Mouse (Mus musculus) frontal cortex, postnatal 14 days (tissue): ENCODE data around the gene Zfp36l1.

Source experiments
- DNase-seq, 2 experiments: peaks; one replicate each; pipeline ENCODE4 v3.0.0; 2022; ENCODE audit warnings: low spot score in 2 of 2

Zfp36l1 gene

GRCm38 (mm10) chr12:80070534-80071287, 42.1 kb downstream of the Zfp36l1 start:
- DNase-seq, result no peak

GRCm38 (mm10) chr12:80069040-80069439, 43.8 kb downstream of the Zfp36l1 start:
- no peak for DNase-seq

DNA sequence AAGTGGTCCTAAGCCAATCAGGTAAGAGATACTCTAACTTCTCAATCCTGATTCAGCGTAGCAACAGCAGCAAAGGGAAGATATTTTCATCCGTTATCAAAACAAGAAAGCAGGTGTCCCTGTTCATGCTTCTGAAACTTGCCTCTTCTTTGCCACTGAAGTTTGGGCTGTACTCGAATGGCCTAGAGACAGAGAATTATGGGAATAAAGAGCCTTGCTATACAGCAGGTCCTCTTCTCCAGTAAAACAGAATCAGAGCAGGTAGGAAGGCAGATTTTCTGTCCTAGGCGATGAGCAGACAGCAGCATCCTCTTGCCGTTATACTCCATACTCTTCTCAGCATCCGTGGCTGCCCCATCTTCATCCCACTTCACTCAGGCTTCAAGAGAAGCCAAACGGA, 44.8 kb downstream of the Zfp36l1 start:
- DNase-seq, result no peak

DNA sequence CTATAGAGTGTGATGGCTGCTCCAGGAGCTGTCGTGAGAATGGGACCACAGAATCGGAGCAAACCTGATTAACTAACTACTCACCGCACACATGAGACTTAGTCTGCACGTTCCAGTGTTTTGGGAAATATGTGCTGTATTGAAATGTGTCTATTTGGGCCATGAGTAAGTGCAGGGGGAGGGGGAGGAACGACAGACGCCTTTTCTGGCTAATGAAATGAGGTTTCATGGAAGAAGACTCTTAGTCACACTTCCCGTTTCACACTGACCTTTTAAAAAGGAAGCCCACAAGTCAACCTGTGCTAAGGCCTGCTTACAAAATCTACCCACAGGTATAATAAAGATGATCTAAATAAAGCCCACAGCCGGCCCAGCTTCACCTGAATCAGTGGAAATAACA, 47.8 kb downstream of the Zfp36l1 start:
- DNase-seq, result no peak

GRCm38 (mm10) chr12:80064306-80064705, 48.5 kb downstream of the Zfp36l1 start:
- no peak for DNase-seq

GRCm38 (mm10) chr12:80063402-80064150, 49.2 kb downstream of the Zfp36l1 start:
- DNase-seq, result no peak

GRCm38 (mm10) chr12:80062410-80063401, 50.1 kb downstream of the Zfp36l1 start:
- DNase-seq, result peak; percentile 27 to 71

DNA sequence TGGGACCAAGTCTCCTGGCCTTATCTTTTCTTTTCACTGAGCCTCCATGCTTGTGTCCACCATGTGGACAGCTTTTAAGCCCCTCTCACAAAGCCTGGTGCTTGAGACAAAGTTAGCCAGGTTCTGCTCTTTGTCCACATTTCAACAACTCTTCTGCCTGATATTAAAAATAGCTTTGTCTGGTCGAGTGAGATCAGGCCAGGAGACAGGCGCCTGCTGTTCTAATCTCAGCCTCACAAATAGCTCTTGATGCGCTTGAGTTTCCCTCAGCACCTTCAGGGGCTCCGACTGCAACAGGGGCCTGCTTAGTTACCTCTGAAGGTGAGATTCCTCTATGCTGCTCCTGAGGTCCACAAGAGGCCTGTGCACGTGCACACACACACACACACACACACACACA, 51.0 kb downstream of the Zfp36l1 start:
- no peak for DNase-seq

GRCm38 (mm10) chr12:80060809-80061208, 52.0 kb downstream of the Zfp36l1 start:
- no peak for DNase-seq

DNA sequence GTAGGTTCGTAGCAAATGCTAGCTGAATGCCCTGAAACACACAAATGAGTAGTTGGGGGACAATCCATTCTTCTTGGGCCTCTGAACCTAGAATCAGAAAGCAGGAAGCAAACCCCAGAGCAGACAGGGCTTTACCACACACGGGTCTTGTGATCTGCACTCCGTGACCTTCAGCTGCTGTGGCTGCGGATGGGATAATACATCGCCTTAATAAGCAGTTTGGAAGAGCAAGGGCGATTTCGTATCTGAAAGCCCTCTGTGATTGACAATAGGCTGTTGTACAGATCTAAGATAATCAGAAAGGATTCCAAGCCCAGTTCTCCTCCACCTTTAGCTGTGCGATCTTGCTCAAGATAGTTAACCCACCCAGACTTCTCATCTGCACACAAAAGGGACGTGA, 52.5 kb downstream of the Zfp36l1 start:
- DNase-seq, result no peak

- DNase-seq, result no peak
These were observed 53.0 kb downstream of the Zfp36l1 start for GRCm38 (mm10) chr12:80059773-80060328.
